Mouse (Mus musculus): ENCODE measurements around the gene S100a4.

DNA sequence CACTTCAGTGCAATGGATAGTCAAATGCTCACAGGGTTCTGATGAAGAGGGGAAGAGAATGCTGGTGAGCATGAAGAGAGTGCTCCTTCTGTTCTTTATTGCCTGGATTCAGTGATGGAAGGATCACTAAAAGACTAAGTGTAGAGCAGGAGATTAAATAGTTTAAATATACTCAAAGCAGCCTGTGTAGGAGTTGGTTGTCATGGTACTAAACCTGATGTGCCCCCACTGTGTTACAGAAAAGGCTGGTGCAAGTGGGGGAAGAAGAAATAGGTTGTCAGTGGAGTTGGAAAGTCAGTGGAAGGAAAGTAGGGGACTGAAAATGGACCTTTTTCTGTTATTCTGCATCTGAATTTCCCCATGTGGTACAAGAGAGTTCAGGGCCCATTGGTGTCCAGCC, 45.4 kb downstream of the S100a4 start:
- TF ChIP-seq CTCF (IDR thresholded peaks at IDR 0.05; ENCODE audit: extremely low read depth, insufficient read depth, low read length) = no peak
- TF ChIP-seq POLR2A (IDR thresholded peaks at IDR 0.05; ENCODE audit: extremely low read depth, insufficient read depth, low read length) = no peak

Measured in cortical plate, adult 2 months (tissue).